Mouse (Mus musculus): Measurements from ENCODE around the gene Ccnd3. TPM values are rescaled to one million over a fixed set of nuclear protein-coding genes. Genes with fewer than 3 reads are reported as not detected.
"Not testable (repeated sequence)": the region's sequence is repeated elsewhere in the genome, so short reads cannot be mapped to it uniquely, and the experiment has no call there.

The Ccnd3 gene
- total and polyA plus RNA-seq, 2 experiments = 16.8 to 39.1 TPM

GRCm38 (mm10) chr17:47494132-47494531 is 10.7 kb upstream of the Ccnd3 start:
- H3K4me1 ChIP-seq (ENCODE audit: control insufficient read depth, insufficient read depth, low read length) = peaks cover 2% of the 10 kb centered on the region; the same call in 1 of the 2 replicates
- WGBS = 95% methylated on average over 11 of the region's 11 CpGs
- no peak overlapping the region for H3K4me3 ChIP-seq (ENCODE audit: insufficient read depth, low read depth, low read length)
- H3K27me3 ChIP-seq (ENCODE audit: control insufficient read depth, insufficient read depth, low read length) = no peaks in the 10 kb centered on the region
- no peak for DNase-seq (ENCODE audit: extremely low read depth, low read depth, low spot score)
- no peaks in the 10 kb centered on the region for H3K79me2 ChIP-seq (ENCODE audit: control insufficient read depth, insufficient read depth, low read length)
- H3K9ac ChIP-seq (ENCODE audit: low read depth, low read length) = no peak overlapping the region
- no peak overlapping the region for H3K27ac ChIP-seq (replicated peaks; ENCODE audit: insufficient read depth, low read depth, low read length)
- peaks cover 38% of the 10 kb centered on the region; the same call in 1 of the 2 replicates for H3K36me3 ChIP-seq (ENCODE audit: control insufficient read depth, insufficient read depth, low read length)
- no peak for TF ChIP-seq POLR2A (IDR thresholded peaks at IDR 0.05; ENCODE audit: extremely low read depth, insufficient read depth, low read length)
- no peak for TF ChIP-seq CTCF (IDR thresholded peaks at IDR 0.05; ENCODE audit: low read depth, low read length)

- DNase-seq (ENCODE audit: extremely low read depth, low read depth, low spot score) = no peak
- no peaks in the 10 kb centered on the region for H3K27me3 ChIP-seq (ENCODE audit: control insufficient read depth, insufficient read depth, low read length)
- TF ChIP-seq CTCF (IDR thresholded peaks at IDR 0.05; ENCODE audit: low read depth, low read length) (no peak), POLR2A (IDR thresholded peaks at IDR 0.05; ENCODE audit: extremely low read depth, insufficient read depth, low read length) (no peak)
- peaks cover 22% of the 10 kb centered on the region; the same call in 1 of the 2 replicates for H3K36me3 ChIP-seq (ENCODE audit: control insufficient read depth, insufficient read depth, low read length)
- 1% methylated on average over 11 of the region's 11 CpGs for WGBS
- H3K4me1 ChIP-seq (ENCODE audit: control insufficient read depth, insufficient read depth, low read length) = peaks cover 20% of the 10 kb centered on the region
- peak overlapping the region; percentile 24 for H3K9ac ChIP-seq (ENCODE audit: low read depth, low read length)
- H3K4me3 ChIP-seq (ENCODE audit: insufficient read depth, low read depth, low read length) = peak overlapping the region; percentile 62
- 0 out of 2 replicates have a peak, but pooled peaks cover 7% of the 10 kb centered on the region for H3K79me2 ChIP-seq (ENCODE audit: control insufficient read depth, insufficient read depth, low read length)
- H3K27ac ChIP-seq (replicated peaks; ENCODE audit: insufficient read depth, low read depth, low read length) = peak overlapping the region; percentile 9; the same call in 1 of the 2 replicates
Measured at GRCm38 (mm10) chr17:47501531-47501930, 3.3 kb upstream of the Ccnd3 start.

- TF ChIP-seq CTCF (IDR thresholded peaks at IDR 0.05; ENCODE audit: low read depth, low read length) = no peak
- TF ChIP-seq POLR2A (IDR thresholded peaks at IDR 0.05; ENCODE audit: extremely low read depth, insufficient read depth, low read length) = peak; percentile 66; the same call in 1 of the 2 replicates
- no peaks in the 10 kb centered on the region for H3K27me3 ChIP-seq (ENCODE audit: control insufficient read depth, insufficient read depth, low read length)
- 1% methylated on average over 40 of the region's 40 CpGs for WGBS
- peak within 1 kb of the TSS; percentile 90 for H3K27ac ChIP-seq (replicated peaks; ENCODE audit: insufficient read depth, low read depth, low read length)
- peak within 1 kb of the TSS; percentile 81 for H3K9ac ChIP-seq (ENCODE audit: low read depth, low read length)
- peak; percentile 95 for DNase-seq (ENCODE audit: extremely low read depth, low read depth, low spot score)
- H3K4me3 ChIP-seq (ENCODE audit: insufficient read depth, low read depth, low read length) = peak within 1 kb of the TSS; percentile 81
- H3K79me2 ChIP-seq (ENCODE audit: control insufficient read depth, insufficient read depth, low read length) = 0 out of 2 replicates have a peak, but pooled peaks cover 7% of the 10 kb centered on the region
- H3K36me3 ChIP-seq (ENCODE audit: control insufficient read depth, insufficient read depth, low read length) = peaks cover 19% of the 10 kb centered on the region; the same call in 1 of the 2 replicates
- peaks cover 20% of the 10 kb centered on the region for H3K4me1 ChIP-seq (ENCODE audit: control insufficient read depth, insufficient read depth, low read length)
Measured at GRCm38 (mm10) chr17:47501946-47502706, 2.7 kb upstream of the Ccnd3 start, which contains the start of gene Taf8. Gene Taf8, minus strand, starts transcription at chr17:47502292.

GRCm38 (mm10) chr17:47502707-47503045 is 2.2 kb upstream of the Ccnd3 start:
- Histone ChIP-seq H3K4me1 (ENCODE audit: control insufficient read depth, insufficient read depth, low read length) (peaks cover 25% of the 10 kb centered on the region), H3K36me3 (ENCODE audit: control insufficient read depth, insufficient read depth, low read length) (peaks cover 18% of the 10 kb centered on the region; the same call in 1 of the 2 replicates), H3K27ac (replicated peaks; ENCODE audit: insufficient read depth, low read depth, low read length) (peak overlapping the region; percentile 56)
- not testable (repeated sequence) for H3K9ac ChIP-seq (ENCODE audit: low read depth, low read length); H3K4me3 ChIP-seq (ENCODE audit: insufficient read depth, low read depth, low read length); DNase-seq (ENCODE audit: extremely low read depth, low read depth, low spot score); H3K79me2 ChIP-seq (ENCODE audit: control insufficient read depth, insufficient read depth, low read length); H3K27me3 ChIP-seq (ENCODE audit: control insufficient read depth, insufficient read depth, low read length)
- 75% methylated on average over 6 of the region's 6 CpGs for WGBS

GRCm38 (mm10) chr17:47503689-47504088 is 1.2 kb upstream of the Ccnd3 start:
- Histone ChIP-seq H3K27ac (replicated peaks; ENCODE audit: insufficient read depth, low read depth, low read length) (no peak overlapping the region), H3K36me3 (ENCODE audit: control insufficient read depth, insufficient read depth, low read length) (peaks cover 12% of the 10 kb centered on the region; the same call in 1 of the 2 replicates), H3K4me3 (ENCODE audit: insufficient read depth, low read depth, low read length) (no peak overlapping the region), H3K79me2 (ENCODE audit: control insufficient read depth, insufficient read depth, low read length) (0 out of 2 replicates have a peak, but pooled peaks cover 7% of the 10 kb centered on the region), H3K9ac (ENCODE audit: low read depth, low read length) (no peak overlapping the region), H3K27me3 (ENCODE audit: control insufficient read depth, insufficient read depth, low read length) (no peaks in the 10 kb centered on the region), H3K4me1 (ENCODE audit: control insufficient read depth, insufficient read depth, low read length) (peaks cover 25% of the 10 kb centered on the region)
- no peak for DNase-seq (ENCODE audit: extremely low read depth, low read depth, low spot score)
- no peak for TF ChIP-seq POLR2A (IDR thresholded peaks at IDR 0.05; ENCODE audit: extremely low read depth, insufficient read depth, low read length)
- no peak for TF ChIP-seq CTCF (IDR thresholded peaks at IDR 0.05; ENCODE audit: low read depth, low read length)

GRCm38 (mm10) chr17:47504228-47504627 is 623 bp upstream of the Ccnd3 start:
- peaks cover 27% of the 10 kb centered on the region for H3K4me1 ChIP-seq (ENCODE audit: control insufficient read depth, insufficient read depth, low read length)
- TF ChIP-seq CTCF (IDR thresholded peaks at IDR 0.05; ENCODE audit: low read depth, low read length) (no peak), POLR2A (IDR thresholded peaks at IDR 0.05; ENCODE audit: extremely low read depth, insufficient read depth, low read length) (no peak)
- 57% methylated on average over 5 of the region's 5 CpGs for WGBS
- peaks cover 9% of the 10 kb centered on the region; the same call in 1 of the 2 replicates for H3K36me3 ChIP-seq (ENCODE audit: control insufficient read depth, insufficient read depth, low read length)
- no peaks in the 10 kb centered on the region for H3K27me3 ChIP-seq (ENCODE audit: control insufficient read depth, insufficient read depth, low read length)
- H3K79me2 ChIP-seq (ENCODE audit: control insufficient read depth, insufficient read depth, low read length) = 0 out of 2 replicates have a peak, but pooled peaks cover 7% of the 10 kb centered on the region
- DNase-seq (ENCODE audit: extremely low read depth, low read depth, low spot score) = no peak
- H3K27ac ChIP-seq (replicated peaks; ENCODE audit: insufficient read depth, low read depth, low read length) = peak overlapping the region; percentile 72; the same call in 1 of the 2 replicates
- H3K4me3 ChIP-seq (ENCODE audit: insufficient read depth, low read depth, low read length) = no peak overlapping the region
- no peak overlapping the region; the same call in 1 of the 2 replicates for H3K9ac ChIP-seq (ENCODE audit: low read depth, low read length)
